Mouse (Mus musculus): ENCODE results near the gene Mrpl45.
"Not testable (repeated sequence)": the region's sequence is repeated elsewhere in the genome, so short reads cannot be mapped to it uniquely, and the experiment has no call there.

The Mrpl45 gene

DNA sequence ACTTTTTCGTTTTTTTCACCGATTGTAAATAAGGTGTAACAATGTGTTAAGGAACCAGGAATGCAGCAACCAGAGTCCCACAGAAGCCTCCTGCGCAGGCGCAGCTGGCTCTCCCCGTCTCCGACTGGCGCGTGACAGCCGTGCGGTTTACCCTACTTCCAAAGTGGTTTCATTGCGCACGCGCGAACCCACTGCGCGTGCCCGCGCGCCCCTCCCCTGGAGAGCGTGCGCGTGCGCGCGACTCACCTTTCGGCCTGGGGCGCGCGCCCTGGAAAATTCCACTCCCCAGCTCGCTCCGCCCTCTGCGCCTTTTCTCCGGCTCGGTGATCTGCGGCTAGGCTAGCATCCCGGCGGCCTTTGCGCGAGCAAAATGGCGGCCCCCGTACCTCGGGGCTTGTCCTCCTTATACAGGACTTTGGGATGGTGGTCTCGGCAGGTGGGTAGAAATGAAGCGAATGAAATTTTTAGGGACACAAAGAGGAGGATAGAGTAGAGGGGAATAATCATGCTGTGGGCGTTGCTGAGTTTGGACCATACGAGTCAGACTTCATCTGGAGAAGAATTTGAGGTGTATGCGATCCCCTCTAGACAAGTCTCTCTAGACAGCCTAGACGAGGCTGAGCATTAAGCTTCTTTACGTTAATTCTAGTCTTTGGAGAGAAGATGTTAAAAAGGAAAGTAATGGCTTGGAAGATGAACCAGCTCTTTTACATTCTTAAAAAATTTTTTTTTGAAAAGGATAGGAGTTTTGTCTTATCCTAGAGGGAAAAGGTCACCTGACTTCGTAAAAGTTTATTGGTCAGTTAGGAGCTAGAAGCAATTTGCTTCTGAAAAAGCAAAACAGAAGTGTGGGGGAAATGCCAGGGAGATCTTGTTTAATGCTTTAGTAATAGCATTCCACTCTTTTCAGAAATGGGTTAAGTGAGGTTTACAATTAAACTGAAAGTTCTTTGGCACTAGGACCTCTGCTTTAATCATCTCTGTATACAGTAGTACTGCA is at the start of gene Mrpl45:
Gene Mrpl45, plus strand, starts transcription at position 213 of the 1,000 bp plus-strand sequence.
- peak; percentile 100 for DNase-seq

DNA sequence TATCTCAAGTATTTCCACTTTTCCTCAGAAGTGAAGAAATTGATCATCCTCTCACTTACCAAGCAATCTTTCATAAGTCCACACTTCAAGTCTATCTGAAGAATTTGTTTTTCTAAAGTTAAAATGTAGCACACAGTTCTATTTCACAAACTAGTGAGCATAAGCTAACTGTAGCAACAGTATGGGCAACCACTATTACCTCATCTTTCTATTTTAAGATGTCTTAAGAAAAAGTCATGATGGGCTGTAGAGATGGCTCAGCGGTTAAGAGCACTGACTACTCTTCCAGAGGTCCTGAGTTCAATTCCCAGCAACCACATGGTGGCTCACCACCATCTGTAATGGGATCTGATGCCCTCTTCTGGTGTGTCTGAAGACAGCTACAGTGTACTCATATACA is 49.0 kb upstream of the Mrpl45 start:
- DNase-seq, result not testable (repeated sequence)

DNA sequence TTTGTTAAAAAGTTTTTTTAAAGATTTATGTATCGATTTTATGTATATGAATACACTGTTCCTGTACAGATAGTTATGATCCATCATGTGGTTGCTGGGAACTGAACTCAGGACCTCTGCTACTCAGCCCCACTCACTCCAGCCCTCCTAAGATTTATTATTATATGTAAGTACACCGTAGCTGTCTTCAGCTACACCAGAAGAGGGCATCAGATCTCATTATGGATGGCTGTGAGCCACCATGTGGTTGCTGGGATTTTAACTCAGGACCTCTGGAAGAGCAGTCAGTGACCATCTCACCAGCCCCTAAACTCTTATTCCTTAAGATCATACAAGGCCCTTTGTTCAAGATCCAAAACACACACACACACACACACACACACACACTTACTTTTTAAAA is 45.5 kb upstream of the Mrpl45 start:
- not testable (repeated sequence) for DNase-seq

DNA sequence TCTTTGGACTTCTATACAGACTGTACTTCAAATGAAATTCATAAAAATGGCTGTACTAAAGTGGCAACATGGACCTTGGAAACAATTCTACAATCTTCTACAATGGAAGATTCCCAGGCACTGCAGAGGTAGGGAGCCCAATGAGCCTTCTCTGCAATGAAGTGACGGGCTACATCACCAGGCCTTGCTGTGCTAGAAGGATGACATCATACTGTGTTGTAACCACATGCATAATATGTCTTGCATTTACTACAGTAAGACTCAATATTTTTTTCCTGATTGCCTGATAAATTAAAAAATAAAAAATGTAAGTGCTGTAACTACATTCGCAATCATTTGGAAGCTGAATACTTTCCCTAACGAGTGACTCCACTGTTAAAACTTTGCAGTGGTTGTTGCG is 42.7 kb upstream of the Mrpl45 start:
- DNase-seq, result no peak

DNA sequence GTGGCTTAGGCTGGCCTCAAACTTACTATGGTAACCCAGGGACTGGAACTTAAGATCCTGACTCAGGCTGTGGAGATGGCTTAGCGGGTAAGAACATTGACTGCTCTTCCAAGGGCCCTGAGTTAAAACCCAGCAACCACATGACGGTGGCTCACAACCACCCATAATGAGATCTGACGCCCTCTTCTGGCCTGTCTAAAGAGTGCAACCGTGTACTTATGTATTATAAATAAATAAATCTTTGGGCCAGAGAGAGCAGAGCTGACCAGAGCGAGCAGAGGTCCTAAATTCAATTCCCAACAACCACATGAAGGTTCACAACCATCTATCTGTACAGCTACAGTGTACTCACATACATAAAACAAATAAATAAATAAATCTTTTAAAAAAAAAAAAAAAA is 41.9 kb upstream of the Mrpl45 start:
- no peak for DNase-seq

DNA sequence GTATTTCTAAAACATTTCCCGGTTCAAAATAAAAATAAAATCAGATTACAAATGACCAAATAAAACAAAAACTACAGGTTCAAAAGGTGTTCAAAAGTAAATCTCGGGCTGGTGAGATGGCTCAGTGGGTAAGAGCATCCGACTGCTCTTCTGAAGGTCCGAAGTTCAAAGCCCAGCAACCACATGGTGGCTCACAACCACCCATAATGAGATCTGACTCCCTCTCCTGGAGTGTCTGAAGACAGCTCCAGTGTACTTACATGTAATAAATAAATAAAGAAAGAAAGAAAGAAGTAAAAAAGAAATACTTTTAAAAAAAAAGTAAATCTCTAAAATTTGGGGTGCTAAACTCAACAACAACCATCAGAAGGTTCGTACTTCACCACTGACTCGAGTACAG is 40.6 kb upstream of the Mrpl45 start:
- not testable (repeated sequence) for DNase-seq

DNA sequence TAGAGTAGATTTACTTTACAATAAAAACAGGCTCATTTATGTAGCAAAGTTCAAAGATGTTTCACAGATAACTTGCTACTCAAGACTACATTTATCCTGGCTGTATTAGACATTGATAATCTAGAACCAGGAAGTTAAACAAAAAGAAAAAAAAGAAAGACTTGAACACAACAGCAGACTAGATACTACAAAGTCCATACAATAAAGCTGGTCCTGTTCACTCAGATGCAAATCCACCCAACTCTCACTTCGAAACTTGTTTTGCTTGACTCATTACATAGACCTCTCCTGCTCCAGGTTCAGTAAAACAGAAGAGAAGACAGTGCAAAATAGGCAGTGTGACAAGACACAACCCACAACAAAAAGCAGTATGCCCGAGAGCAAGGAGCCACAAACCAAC is 40.2 kb upstream of the Mrpl45 start:
- no peak for DNase-seq

DNA sequence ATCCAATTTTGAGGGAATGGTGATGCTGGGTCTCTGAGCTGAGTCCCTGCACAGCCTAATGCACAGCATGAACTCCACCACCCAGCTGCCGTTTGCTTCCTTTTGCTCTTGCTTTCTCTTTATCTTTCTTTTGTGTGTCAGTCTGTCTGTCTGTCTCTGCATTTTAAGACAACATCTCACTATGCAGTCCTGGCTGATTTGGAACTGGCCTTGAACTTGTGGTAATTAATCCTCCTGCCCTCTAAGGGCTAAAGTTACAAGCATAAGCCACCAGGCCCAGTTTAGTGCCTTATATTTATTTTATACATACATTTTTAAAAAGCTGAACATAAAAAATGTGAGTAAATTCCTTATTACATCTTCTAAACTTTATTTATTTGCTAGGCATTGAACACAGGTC is 39.5 kb upstream of the Mrpl45 start:
- DNase-seq, result no peak

DNA sequence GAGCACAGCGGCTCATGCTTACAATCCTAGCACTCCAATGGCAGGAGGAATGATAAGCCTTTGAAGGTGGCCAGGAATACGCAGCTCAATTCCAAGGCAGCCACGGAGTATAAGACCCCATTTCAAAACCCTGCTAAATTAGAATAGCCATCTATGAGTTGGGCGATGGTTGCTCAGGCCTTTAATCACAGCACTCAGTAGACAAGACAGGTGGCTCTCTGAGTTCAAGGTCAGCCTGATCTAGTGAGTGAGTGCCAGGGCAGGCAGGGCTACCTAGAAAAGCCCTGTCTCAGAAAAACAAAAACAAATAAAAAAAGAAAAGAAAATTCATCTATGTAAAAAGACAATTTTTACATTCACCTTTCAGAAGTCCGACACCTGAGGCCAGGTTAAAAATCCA is 38.4 kb upstream of the Mrpl45 start:
- DNase-seq, result no peak

DNA sequence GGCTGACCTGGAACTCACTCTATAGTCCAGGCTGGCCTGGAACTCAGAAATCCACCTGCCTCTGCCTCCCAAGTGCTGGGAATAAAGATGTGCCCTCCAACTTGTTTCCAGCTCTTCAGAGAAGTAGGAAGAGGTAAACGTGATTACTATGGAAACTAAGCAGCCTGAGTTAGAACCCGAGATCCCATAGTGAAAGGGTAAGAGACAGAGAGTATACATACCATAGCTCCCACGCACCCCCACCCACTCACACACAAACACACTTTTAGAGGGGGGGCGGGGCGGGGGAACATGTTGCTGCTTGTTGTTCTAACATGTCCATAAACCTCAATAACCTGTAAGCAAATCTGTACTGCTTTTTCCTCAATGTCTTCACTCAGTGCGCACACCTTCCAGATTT is 37.1 kb upstream of the Mrpl45 start:
- no peak for DNase-seq

DNA sequence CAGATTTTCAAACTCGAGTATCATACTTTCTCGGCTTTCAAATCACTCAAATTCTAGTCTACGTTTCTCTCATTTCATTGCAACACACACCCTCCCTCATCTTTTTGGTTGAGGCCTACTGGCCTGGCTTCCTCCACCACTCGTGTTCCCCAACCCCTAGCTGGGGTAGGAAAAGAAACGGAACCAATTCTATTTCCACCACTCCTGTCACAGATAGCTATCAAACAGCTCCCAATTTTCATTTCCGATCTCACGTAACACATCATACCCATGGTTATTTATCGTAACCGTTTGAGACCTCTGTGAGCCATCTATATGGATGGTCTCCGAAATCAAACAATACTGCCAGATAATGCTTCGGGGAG is 36.5 kb upstream of the Mrpl45 start:
- DNase-seq, result no peak

DNA sequence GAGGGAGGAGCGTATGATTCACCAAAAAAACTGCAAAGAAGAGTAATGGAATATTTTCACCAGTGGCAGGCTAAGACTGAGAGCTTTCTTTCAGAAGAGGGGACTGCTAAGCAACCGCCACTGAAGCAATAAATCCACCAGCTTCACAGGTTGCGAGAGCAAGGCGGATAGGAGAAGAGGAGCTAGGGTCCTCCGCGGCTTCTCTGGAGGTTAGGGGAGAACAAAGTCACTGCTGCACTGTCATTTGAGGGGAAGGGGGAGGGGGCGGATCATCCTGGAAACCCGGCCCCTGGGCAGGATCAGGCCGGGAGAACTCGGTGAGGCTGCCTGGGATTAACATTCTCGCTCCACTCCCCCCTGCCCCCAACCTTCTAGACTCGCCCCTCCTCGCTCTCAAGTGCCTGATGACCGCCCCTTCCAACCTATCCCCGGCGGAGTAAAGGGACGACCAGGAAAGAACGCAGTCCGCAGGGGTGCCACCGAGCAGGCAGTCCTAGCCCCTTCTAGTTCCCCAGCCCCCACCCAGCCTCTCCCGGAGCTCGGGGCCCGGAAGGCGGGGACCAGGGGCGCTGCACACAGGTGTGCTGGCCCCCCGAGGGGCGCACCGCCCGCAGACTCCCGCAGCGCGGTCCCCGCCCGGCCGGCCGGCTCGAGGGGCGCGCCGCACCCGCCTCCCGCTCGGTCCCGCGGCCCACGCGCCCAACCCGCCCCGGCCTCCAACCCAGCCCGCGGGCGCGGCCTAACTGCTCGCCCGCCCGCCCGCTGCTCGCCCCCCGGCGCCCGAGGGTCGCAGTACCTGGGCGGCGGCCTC is 35.9 kb upstream of the Mrpl45 start:
- DNase-seq, result peak; percentile 52

DNA sequence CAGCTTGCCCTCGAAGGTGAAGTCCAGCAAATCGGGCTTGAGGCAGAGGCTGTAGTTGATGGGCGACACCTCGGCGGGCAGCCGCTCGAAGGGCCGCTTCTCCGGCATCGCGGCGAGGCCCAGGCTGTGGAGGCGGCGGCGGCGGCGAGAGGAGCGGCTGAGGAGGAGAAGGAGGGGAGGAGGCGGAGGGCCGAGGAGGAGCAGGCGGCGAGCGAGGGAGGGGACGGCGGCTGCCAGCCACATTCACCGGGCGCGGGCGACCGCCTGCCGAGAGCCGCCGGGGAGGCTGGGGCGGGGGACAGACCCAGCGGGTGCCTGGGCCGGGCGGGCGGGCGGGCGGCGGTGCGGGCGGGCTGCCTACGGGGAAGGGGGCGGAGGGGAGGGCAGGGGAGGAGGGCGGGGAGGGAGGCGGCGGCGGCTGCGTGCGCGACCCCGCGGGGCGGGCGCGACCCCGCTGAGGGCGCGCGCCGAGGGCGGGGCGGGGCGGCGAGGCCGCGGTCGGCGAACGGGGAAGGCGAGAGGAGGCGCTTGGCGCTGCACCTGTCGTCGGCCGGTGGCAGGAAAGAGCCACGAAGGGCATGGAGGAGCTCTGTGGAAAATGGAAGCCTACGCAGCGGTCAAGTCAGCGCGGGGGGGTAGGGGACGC is 35.2 kb upstream of the Mrpl45 start, which contains the start of gene Npepps:
Gene Npepps, minus strand, starts transcription at position 423 of the 646 bp plus-strand sequence.
- peak; percentile 79 for DNase-seq

DNA sequence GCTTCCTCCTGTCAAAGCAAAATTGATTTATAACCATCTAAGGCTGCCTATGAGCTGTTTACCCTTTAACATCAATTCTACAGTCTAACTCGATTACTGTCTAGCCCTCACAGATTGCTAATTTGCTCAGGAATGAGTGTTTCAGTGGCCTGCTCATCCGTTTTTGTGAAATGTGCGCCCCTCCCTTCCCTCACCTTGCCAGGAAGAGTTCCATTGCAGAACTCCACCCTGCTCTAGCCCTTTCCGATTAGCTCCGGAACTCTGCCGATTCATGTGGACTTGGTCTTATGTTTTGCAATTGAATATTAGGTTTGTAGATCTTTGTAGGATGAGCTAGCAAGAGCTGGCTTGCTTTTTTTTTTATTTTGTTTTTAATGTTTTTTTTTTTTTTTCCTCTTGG is 33.3 kb upstream of the Mrpl45 start:
- no peak for DNase-seq

DNA sequence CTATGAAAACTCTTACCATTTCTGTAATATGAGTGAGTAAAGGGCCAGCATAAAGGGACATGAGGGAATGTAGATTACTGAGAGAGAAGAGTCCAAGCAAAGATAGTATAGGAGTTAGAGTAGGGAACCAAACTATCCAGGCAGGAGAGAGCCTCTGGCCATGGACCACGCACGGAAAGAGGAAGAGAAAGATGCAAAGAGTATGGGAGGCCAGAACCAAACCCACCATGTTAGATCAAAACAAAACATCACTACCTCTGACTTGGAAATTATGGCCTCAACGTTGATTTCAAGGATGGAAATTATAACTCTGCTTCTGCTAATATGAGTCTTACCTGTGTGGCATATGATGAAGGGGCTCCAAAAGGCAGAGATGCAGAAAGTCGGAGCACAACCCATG is 30.7 kb upstream of the Mrpl45 start:
- DNase-seq, result no peak

DNA sequence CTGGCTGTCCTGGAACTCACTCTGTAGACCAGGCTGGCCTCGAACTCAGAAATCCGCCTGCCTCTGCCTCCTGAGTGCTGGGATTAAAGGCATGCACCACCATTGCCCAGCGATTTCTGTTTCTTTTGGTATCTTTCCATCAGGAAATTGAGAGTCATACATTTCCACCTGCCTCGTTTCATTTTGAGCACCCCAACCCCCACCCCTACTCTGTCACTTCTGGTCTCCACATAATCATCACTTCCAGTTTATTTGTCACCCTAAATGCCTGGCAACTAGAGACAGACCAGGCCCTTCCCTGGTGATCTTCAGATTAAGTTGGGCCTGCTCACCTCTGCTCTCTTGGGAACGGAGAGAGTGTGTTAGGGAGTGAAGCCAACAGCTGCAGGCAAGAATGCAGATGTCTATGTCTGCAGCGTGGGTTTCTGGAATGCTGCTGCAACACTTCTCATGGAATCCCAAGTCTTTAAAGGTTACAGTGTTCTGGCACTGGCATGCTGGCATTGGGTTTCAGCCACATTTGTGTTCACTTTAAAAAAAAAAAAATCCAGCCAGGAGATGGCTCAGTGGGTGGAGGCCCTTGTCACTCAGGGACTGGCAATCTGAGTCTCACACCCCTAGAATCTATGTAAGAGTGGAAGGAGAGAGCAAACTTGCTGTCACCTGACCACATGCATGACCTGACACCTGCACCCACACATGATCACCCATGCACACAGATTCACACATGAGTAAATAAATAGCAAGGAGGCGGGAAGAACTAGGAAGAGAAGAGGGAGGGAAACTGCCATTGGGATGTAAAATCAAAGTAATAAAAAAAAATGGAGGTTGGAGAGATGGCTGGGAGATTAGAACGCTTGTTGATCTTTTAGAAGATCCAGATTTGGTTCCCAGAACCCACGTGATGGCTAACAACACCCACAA is 29.4 kb upstream of the Mrpl45 start:
- DNase-seq, result no peak

DNA sequence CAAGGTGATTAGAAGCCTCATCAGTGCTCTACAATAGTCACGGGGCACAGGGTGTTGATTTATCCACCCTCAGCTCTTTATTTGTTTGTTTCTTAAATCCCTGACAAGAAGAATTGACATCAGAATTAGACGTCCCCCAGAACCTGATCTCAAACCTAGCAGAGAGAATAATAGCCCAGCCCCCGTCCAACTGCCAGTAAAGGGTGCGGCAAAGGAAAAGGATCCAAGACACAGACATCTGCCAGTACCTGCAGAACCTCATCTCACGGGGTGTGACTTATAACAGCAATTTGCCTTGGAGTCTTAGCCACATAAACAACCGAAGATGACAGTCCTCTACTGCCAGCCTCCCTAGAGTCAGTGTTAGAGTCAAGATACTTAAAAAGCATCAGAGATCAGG is 28.5 kb upstream of the Mrpl45 start:
- no peak for DNase-seq

DNA sequence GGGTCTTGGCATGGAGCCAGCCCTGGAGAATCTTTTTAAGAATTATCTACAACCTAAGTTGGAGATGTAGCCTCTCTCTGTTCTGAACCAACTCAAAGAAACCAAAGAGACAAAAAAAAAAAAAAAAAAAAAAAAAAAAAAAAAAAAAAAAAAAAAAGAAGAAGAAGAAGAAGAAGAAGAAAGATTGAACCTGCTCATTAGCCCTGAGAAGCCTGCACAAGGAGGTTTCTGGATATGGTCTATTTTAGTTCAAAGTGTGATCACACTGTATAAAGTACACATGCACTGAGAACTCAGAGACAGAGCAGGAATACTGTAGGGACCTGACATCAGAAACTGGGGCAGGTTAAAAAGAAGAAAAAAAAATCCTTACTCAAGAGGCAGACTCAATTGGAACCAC is 27.9 kb upstream of the Mrpl45 start:
- DNase-seq, result no peak

DNA sequence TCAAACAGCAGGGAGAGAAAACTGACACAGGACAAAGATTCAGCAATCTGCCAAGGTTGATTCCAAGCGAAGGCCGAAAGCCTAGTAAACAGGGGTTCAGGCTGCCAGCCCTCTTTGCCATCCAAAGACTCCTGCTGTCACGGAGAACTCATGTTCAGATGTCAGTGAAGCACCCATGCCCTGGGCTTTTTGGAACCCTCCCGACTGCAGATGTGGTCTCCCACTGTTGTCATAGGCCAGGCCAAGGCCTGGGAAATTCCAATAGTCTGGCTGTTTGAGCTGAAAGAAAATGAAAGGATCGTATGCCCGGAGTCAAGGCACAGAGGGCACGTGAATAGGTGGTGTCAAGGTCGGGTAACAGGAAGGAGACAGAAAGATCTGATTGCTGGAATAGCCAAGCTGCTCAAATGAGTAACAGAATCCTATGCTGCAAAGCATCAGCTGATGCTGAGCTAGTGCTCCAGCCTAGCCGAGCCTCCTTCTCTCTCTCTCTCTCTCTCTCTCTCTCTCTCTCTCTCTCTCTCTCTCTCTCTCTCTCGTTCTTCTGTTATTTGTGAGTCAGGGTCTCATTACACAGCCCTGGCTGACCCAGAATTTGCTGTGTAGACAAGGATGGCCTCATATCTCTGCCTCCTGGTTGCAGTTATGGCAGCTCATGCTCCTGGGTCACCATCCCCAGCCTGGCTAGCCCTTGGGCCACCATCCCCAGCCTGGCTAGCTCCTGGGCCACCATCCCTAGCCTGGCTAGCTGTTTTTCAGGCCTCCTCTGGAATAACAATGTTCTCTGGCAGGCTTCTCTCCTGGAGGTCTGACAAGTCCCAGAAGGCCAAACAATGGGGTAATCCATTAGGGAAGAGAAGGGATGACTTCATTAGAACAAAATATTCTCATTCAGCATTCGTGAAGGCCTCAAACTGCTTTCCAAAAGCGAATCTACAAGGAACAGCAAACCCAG is 26.0 kb upstream of the Mrpl45 start:
- no peak for DNase-seq

DNA sequence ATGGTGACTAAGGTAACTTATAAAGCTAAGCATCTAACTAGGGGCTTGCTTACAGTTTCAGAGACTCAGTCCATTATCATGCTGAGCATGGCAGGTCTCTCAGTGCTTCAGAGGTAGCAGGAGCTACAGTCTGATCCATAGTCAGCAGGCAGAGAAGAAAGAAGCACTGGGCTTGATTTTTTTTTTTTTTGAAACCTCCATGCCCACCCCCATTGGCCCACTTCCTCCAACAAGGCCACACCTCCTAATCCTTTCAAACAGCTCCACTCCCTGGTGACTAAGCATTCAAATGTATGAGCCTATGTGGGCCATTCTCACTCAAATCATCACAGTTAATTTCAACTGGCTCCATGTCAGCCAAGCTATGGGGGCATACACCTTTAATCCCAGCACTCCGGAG is 22.8 kb upstream of the Mrpl45 start:
- no peak for DNase-seq

DNA sequence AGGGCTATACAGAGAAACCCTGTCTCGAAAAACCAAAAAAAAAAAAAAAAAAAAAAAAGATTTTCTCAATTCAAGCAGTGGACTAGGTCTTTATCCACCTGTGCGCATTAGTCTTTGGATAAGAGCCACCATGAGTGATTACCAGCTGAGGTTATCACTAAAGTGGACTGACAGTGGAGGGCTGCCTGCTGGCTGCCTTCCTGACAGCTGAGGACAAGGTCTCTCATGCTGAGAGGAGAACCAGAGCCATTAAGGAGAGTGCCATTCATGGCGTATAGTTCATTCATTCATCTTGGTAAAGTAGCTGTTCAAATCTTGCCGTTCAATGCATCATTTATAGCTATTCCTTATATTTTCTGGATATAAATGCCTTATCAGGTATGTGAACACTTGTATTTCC is 19.0 kb upstream of the Mrpl45 start:
- DNase-seq, result no peak
